Mouse (Mus musculus) fat pad, adult 2 months (tissue): ENCODE measurements at regions not wholly inside any gene's neighbourhood (a gene's known extent, or its start where the extent isn't known, plus 50 kb on each side); places are given as distances from the start of the nearest gene placed in this dataset.
"Not testable (repeated sequence)": the region's sequence is repeated elsewhere in the genome, so short reads cannot be mapped to it uniquely, and the experiment has no call there.

Experiments
- DNase-seq: peaks from one replicate; pipeline ENCODE4 v3.0.0-alpha.2; 2011; ENCODE audit warnings: low read depth, low spot score; ENCODE audit errors: extremely low read depth

DNA sequence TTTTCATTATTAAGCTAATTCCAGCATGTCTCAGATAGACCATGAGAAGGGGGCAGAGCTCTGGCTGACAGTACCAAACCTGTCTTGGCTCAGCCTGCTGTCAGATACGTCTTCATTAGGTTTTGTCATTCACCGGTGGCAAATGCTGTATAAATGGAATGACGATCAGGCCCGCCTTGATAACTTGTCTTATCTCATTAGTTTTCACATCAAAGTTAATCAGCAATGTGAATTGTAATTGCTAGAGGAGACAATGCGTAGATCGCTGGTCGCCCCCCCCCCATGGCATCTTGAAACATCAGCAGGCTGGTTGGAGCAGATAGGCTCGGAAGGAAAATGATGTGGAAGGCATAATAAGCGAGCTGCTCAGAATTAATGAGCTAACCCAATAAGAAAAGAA is 132.5 kb upstream of the Kiz start:
- DNase-seq: no peak

DNA sequence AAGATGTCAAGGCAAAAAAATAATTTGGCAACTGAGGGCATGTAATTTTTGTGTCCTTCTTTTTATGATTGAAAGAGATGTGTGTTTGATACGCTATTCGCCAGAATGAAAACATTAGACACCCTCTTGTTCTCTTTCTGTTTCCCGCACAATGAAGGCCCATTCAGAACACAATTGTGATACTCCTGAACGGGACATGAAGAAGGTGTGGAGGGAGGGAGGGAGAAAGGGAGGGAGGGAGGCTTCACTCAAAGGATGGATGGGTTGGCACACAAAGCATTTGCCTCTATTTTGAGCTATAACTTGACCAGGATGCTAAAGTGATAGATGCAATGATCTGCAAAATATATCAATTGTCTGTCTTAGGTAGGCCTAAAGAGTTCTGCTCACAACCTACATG is 132.0 kb upstream of the Kiz start:
- DNase-seq: no peak

DNA sequence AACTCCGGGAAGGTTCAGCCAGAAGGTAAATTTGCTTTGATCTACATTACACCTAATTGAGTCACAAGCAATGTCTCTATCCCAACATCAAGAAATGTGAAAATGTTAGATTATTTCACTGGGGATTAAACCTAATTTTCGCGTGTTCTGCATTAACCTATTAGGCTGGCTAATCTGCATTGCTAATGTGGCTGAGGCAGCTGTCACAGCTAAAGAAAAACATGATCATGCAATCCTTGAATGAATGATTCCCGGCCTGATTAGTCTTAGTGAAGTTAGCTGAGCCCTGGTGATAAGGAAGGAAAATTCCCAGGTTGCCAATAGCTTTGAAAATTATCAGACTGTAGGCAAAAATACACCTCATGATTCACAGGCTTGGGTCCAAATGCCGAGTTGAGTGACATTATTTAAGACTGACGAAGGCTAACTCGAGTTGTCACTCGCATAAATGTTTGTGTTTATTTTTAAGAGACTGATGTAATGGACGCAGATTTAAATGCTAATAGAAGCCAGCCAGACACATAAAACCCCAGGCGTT is 131.5 kb upstream of the Kiz start:
- no peak for DNase-seq

DNA sequence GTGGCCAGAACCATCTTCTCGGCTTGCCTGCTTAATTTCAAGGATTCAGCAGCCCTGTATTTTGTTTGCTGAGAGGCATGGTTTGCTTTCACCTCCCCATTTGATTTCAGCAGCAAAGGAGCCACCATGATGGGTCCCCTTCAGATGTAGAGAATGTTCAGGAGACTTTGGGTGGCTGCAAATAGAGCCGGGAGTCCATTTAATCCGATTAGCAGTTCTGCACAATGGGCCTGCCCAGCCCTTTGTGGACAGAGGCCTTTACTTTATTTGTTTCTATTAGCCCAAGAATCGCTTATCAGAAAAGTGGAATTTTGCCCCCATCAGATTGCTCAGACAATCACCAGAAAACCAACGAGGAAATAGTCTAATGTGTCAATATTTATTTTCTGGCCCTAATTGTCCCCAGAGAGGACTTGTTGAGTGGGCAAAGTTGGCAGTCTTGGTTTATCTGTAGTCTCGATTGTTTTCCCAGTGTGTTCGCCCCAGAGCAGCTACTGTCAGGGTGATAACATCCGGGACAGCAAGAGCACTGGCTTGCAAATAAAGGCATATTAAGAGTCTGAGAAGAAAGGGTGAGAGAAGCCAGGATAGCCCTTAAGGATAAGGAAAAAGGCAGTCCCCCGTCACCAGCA is 130.6 kb upstream of the Kiz start:
- no peak for DNase-seq

DNA sequence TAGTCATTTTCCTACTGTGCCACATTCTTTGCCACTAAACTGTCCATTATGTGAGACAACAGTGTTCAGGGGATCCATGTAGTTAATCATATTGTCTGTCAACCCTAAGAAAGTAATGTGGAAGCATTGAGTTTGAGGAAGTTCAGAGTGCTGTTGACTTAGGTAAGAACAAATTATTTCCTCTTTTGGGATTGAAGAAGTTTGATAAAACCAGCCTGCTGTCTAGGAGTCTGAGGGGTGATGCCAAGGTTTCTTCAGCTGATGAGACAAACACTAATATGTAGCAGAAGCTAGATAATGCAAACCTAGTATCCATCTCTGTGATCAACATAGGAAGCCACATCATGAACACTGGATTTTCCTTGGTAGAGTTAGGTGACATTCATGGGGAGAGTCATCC is 127.0 kb upstream of the Kiz start:
- no peak for DNase-seq

DNA sequence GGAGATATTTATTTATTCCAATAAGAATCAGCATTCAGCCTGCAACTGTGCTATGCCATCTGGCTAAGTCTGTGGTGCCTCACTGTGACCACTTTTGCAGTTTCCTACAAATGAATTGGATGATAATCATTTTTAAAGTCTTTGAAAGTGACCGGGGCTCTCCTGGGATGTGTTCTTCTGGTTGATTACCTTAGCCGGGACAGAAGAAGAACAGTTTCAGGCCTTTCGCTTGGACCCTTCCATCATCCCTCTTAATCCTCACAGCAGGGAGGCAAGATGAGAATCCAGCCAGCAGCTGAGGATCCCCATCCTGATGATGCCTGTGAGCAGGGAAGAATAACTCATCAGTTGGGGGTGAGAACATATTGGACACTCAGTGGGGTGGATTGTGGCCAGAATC is 124.6 kb upstream of the Kiz start:
- no peak for DNase-seq

DNA sequence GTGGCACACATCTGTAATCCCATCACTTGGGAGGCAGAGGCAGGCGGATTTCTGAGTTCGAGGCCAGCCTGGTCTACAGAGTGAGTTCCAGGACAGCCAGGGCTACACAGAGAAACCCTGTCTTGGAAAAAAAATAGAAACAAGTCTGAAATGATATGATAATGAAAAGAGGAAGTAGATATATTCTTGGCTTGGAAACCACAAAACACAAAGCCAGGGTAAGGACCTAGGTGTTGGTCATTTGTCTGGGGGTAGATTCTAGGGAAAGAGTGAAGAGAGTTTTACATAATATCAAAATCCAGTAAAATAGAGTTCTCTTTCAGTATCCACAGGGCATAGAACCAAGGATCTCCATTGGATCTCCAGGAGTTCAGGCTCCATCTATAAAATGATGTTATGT is 122.8 kb upstream of the Kiz start:
- not testable (repeated sequence) for DNase-seq

DNA sequence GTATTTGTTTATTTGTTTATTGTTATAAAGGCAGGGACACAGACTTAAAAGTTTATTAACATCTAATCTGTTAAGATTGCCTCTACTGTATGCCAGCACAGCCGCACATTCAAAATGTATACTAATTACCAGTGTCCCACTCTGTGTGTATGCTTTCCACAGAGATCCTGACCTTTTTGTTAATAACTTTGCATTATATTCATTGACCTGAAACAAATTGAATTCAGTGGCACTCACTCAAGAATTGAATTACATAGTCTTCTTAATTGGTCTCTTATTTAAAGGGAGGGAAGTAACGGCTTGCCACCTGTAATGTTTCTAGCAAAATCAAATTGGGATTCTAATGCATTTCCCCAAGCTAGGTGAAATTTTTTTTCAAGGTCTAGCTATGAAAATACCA is 111.3 kb upstream of the Kiz start:
- DNase-seq: no peak

DNA sequence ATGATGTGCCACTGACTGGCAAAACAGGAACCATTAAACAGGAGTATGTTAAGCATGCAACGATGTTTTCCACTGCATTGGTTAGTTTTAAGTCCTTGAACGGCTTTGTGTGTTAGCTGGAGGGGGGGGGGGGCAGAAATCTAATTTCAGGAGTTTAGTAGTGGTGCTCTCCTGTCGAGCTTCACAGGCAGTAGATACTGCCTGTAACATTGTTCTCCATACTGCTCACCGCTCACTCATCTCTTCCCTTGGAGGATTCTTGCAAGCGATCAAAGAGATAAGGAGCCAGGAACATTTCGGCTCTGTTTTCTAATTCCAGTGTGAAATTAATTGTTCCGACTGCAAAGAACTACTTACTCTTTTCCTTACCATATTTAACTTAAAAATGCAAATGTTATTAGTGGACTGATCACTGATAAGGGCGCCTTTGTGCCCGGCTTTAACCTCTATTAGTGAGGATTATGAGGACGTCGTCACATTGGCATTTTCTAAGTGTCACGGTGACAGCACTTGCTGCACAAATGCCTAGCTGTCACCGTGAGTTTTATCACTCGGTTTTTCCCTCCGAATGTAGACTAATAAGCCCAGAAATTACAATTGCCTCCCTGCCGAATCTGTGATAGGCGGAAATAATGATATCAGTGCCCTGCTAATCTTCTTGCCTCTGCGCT is 110.5 kb upstream of the Kiz start:
- no peak for DNase-seq

DNA sequence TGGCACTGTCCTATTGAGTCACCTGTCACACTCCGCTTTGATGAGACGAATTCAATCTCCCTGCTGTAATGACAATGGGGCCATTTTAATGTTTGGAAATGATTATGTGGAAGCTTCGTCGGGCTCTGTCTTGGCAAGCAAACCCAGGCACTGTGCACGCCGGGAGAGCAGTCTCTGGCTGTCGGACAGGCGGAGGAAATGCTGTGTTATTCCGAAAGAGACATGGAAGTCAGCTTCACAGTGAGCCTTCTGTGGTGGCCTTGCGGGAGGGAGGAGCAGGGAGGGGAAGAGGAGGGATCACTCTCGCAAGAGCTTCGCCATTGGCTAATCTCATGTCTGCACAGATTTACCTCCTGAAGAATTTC is 110.0 kb upstream of the Kiz start:
- DNase-seq: no peak

DNA sequence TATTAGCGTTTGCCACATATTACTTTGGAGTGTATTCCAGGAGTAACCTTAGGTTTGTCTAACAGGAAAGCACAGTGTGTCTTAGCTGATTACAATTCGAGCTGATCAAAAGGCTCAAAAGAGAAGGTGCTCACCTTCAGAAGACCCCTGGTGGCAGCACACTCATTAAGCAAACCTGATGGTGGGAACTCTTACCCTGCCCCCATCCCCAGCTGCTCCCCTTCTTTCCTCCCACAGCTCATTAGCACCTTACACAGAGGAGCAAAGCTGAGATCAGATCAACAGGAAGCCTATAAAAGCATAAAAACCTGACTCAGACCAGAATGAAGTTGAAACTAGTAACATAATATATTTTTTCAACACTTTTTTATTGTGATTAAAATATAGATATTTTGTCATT is 101.7 kb upstream of the Kiz start:
- DNase-seq: no peak

DNA sequence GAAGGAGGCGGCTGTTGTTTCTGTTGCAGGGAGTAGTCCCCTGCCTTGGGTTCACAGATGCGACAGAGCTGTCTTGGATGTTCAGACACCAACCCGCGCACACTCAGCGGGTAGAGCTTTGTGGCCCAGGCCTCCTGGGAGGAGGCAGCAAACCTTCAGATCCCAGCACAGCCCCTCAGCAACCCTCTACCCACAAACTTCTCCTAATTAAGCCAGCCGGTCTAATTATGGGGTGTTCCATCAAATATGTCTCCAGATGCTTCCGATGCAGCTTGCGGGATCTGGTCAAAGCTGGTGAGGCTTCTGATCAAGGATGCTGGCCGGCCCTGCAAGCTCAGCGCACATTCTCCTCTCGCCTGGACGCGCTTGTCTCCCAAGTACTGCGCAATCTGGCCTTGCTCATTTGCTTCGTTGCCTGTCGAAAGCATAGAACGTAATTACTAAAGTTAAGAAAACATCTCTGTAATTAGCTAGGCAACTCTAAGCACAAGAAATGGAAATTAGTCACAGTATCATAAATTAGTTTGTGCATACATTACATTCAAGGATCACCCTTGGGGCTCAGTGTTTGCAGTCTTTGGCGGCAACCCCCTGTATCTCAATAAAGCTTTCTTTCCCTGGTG is 92.0 kb upstream of the Kiz start:
- no peak for DNase-seq

DNA sequence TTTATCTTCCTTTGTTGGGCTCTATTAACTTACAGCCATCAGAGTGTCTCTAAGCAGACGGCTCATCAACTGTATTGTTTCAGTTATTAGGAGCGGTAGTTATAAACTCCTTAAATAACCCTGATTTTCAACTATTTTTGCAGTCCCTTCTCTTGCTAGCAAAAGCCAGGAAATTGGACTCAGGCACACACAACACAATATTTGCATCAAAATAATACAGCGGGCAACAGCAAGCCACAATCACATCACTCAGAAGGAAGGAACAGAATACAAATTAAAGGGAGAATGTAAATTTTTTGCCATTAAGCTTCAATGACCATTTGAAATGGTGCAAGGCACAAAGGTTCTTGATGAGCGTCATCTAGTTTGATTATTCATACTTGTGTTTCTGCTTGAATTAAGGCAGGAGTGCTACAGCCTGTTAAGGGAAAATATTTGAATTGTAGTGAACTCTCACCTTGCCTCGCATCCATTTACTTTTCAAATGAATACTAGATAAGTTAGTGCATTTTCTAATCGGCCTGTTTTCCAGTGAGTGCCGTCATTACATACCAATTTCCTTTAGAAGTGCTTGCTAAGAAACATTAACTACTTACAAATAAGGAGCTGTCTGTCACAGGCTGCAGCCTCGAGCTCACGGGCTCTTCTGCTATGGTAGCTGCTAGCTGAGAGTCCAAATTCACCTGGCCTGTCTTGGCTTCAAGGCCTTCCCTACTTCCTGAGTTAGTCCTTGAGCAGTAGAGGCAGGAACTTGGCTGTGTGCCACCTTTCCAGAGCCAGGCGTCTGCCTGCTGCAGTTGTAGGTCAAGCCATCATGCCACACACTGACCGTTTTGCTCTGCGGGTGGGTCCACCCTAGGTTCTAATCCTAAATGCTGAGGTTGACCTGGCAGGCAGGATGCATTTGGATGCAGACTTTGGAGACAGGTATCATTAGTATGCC is 91.1 kb upstream of the Kiz start:
- DNase-seq: no peak

DNA sequence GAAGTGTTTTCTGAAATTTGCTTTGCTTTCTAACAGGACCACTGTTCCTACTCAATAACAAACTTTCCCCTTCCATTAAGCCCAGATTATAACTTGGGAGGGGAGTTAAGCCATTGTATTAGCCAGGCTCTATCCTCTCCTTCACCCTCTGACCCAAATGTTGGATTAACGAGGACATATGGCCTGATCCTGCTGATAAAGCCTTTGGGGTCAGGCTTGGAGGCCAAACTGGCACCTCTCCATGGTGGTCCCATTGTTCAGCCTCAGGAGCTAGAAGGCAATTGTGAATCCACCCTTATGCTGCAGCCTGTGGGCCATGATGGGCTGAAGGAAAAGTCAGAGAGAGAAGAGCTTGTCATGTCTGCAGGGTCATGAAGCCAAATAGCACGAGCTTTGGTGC is 80.8 kb upstream of the Kiz start:
- no peak for DNase-seq

DNA sequence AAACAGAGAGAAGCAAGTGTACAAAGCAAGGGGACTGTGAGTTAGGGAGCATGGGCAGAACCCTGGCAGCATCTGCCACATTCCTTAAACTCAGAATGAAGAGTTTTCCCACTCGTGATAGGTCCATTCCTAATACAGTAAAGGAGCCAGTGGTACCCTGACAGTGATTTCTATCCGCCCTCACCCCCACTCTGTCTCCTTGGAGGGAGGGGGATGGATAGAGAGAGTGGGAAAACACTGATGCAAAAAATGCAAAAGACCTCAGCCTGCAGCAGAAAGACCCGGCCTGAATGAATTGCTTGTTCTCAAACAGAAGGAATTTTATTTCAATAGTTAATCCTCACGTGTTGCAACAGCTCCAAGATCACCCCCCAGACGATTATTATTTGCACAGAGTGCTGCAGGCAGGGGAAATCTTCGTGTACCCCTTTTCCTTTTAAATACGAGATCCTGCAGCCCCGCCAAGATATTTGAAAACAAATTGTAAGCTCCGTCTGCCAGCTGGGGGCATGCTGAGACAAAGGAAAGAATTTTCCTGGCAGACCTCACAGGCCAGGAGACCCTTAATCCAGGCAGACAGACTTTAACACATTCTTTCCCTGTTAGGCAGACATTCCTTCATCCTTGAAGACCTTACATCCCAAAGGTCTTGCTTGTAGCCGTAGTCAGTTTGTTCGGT is 68.4 kb upstream of the Kiz start:
- DNase-seq: no peak

DNA sequence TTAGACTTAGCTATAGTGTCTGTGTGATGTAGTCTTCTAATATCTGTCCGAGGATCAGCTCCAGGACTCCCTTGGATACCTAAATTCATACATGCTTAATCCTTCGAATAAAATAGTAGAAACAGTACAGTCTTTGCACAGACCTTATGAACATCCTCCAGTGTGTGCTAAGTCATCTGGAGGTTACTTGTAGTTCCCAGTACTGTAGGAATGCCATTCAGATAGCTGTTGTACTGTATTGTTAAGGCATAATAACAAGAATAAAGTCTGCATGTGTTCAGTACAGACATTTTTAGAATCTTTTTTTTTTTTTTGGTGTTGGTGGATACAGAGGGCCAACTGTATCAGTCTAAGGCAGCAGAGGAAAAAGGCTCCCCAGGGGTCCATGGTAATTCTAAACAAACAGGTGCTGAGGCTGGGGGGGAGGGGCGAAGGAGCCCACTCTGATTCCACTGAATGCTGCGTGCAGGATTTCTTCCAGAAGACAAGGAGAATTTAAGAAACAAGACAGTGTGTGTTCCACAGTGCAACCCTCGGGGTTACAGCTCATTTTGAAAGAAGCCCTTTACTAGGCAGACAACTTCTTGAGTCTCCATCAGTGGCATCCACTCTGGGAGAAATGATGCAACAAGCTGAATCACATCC is 67.7 kb upstream of the Kiz start:
- DNase-seq: no peak

DNA sequence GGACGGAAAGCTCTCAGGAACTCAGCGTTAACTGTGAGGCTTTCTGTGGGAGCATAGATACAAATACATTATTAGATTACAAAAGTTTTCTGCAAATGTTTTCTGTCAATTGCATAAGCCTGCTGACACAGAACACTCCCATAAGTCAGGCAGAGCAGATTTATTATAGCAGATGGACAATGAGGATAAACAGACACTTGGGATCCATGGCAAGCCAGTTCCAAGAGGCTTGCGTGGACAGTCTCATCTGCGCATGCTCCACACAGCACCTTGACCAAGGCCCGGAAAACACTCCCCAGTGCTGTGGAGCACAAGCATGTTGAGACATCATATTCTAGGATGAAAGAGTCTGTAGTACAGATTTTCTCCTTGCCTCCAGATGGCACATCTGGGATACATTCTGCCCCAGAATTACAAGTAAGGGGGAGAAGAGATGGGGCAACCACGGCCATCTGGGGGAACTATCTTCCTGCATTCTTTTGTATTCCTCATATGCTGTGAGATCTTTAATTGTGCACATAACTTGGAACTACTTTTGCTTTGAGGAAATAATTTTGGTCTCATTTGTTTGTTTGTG is 62.7 kb upstream of the Kiz start:
- DNase-seq: no peak

DNA sequence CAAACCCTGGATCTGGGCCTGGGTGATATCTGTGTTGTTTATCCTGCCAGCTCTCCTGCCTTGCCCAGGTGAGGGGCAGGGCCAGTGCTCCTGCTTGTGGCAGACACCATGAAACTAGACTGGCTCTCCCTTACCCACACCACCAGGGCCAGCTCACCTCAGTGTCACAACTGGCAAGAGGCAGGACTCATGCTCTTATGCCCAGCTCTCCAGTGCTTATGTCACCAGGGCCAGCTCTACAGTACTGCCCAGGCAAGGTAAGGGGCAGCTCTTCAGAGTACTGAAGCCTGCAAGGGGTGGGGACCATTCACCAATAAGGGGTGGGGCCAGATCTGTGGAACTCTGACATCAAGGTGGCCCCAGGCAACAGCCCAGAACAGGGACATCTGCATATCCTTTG is 52.7 kb upstream of the Kiz start:
- no peak for DNase-seq
